Mouse (Mus musculus) CD4-positive, CD25-positive, alpha-beta regulatory T cell, adult 4 months (primary cell): Measurements from ENCODE around the gene Gm20695. TPM values are rescaled to one million over a fixed set of nuclear protein-coding genes. Genes with fewer than 3 reads are reported as not detected.

Source experiments
- ATAC-seq: one replicate; pipeline ENCODE4 v1.8.0; 2017
- polyA plus RNA-seq, 2 experiments: library from polyadenylated mRNA; unstranded; fragments of 100-300 nt; shearing (Covaris generic); gene quantifications; one replicate each; pipeline ENCODE4 v1.2.1; 2017

Gm20695 gene
- polyA plus RNA-seq, 2 experiments from 2014 or later: 1.3 to 6.8 TPM

DNA sequence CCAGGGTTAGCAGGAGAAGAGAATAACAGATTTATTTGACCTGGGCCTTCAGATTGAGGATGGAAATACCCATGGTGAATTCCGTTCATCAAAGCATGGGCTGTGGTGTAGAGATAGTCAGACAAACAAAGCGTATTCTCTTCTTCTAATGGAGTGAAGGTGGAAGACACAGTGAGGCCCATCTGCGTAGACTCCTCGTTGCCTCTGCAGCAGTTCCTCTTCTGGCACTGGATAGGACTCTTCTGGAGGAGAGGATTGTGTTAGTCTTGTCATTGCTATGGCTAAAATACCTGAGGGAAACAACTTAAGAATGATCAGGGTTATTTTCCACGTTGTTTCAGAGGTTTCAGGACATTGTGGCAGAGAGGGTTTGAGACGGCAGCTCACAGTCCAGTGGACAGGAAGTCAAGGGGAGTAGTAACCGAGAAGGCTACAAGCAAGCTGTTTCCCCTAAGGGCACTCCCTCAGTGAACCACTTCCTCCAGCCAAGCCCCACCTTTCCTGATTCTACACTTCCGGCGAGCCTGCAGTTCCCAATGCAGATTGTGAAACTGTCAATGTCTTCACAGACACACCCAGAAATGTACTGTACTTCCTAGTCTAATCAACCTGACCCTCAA is 10.8 kb downstream of the Gm20695 start:
- ATAC-seq: peak; percentile 94

DNA sequence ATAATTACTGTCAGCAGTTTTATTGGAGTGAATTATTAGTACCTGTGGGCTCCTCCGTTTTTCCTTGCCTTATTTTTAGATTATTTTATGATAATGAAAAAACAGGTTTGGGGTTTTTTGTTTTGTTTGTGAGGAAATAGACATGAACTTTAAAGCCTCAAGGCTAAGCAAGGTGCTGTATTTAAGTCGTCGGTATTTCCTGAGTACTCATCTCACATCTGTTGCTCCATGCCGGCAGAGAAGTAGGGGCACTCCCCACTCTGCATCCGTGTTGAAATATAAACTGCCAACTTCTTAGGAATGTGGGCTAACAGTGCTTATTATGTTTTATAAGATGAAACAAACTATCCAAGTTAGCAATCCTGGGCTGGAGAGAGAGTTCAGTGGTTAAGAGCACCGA is 11.6 kb downstream of the Gm20695 start:
- ATAC-seq: peak; percentile 52

DNA sequence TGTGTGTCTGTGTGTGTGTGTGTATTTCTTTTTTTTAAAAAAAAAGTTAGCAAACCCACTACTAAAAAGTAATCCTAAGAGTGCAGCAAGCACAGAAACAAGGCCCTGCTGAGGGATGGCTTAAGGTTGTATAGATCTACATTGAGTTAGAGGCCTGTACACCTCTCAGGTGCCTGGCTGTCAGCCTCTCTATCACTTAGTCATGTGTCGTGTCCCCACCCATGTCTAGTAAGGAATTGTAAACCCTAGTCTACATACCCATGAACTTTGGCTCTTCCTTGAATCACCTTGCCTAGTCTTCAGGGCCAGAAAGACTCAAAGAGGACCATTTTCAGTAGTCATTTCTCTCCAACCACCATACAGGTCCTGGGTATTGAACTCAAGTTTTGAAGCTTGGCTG is 12.1 kb downstream of the Gm20695 start:
- ATAC-seq: no peak

DNA sequence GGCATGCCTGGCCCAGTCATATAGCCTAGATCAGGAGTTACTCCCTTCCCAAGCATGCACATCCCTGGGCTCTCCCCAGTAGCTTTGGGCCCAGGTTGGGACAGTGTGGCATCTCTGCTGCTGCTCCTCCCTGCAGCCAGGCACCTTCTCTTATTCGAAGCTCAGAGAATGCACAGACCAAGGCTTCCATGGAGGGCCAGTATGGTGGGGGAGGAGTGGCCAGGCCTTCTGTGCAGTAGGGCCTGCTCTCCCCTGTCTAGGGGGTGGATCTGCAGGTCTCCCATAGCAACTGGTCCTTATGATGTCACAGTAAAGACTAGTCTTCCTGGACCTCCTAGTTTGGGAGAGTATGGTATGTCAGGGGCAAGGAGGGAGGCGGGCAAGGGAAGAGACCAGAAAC is 23.0 kb downstream of the Gm20695 start:
- ATAC-seq: no peak

DNA sequence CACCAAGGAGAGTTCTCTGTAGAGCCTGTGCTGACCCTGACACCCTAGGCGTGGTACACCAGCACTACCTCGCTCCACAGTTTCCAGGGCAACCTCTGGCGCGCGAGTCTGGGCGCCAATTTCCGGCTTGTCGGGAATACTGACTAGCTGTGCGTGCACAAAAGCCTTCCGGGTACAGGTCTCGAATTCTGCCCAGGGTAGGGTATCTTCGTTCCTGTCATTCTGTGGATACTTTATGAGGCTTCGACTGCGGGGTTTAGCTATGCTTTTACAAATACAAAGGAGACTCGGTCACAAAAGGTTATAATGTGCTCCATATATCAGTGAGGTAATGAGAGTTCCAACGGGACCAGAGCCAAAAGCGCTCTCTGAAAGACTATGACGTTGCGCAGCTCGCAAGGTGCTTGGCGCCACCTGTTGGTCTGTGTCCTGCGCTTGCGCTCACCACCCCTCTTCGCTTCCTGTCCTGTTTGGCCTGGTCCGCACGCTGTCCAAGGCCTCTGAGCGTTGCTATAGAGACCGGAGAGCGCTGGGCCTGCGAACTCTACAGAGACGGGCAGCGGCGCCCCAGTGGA is 24.2 kb downstream of the Gm20695 start, which contains the start of the genes 1700037C18Rik and Cluap1:
Gene 1700037C18Rik, minus strand, starts transcription at position 153 of the 575 bp plus-strand sequence.
Gene Cluap1, plus strand, starts transcription at position 265 of the 575 bp plus-strand sequence.
- peak; percentile 83 for ATAC-seq

DNA sequence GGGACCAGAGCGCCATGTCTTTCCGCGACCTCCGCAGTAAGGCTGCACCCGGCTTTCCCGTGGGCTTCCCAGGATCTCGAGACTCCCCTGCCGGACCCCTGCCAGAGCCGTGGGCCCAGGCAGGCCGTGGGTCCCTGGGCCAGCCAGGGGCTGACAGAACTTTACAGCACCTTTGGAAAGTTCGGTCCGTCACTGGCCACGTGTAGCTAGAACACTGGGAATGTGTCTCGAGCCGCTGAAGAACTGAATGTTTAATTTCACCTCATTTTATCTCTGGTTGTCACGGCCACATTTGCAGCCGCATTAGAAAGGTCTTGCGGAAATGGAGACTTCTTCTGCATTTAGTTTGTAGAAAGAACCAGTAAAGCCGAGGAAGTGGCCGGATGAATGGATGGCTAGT is 24.7 kb downstream of the Gm20695 start:
- ATAC-seq: peak; percentile 31

DNA sequence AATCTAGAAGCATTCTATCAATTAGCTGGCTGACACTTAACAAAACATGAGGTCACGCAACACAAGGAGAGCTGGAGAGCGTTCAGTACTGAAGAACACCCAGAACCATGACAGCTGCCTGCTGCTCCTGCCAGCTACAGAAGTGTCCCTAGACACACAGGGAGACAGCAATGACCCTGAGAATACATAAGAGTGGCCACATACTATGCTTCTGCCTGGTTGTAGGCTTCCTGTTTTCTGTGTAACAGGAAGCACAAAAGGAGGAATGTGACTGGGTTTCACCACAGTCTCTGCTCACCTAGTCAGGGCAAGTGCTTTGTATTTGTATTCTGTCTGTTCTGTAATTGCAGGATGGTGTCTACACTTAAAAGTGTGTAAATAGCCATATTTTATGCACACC is 36.3 kb downstream of the Gm20695 start:
- no peak for ATAC-seq

DNA sequence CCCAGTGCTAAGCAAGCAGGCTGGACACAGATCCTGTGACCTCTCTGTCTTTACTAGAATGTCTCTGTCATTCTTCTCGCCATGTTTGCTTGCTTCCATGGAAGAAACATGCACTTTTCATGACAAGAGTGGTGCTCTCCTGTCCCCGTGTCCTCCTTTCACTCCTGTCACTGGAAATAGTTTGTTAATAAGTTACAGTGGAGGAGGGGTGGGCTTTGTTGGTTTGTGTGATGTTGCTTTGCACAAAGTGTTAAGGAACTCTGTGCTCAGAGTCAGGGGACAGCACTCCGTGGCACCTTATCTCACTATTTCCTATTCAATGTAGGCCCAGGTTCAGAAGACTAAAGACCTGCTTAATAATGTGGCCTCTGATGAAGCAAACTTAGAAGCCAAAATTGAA is 39.1 kb downstream of the Gm20695 start:
- ATAC-seq: no peak

DNA sequence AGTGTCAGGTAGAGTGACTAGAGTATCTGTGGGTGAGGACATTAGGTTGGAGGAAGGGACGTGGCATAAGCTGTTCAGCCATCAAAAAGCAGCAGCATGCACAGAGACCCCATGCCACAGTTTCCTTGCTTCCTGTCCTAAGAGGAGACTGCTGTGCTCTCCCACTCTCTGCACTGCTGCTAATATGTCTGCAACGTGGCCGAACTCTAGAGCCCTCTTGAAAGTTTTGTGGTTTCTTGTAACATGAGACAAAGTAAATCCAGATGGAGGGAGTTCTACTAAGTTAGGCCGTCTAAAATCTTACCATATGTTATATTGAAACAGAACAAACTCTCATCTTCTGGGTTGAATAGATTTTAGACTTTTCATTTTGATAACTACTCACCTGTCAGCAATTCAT is 39.5 kb downstream of the Gm20695 start:
- no peak for ATAC-seq

DNA sequence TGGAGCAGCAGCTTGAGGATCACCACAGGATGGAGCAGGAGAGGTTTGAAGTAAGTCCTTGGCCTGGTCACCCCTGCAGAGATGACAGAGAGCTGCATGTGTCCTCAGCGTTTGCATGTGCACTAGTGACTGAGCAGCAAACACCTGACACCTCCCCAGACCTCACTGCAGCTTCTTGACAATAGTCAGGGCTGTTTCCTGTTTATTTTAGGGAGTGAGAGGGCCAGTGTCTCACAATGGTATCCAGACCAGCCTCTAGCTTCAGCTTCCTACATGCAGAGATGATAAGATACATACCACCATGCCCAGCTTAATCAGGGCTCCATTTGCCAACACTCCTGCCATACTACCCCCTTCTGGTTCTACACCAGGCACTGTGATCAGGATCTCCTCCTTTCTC is 44.1 kb downstream of the Gm20695 start:
- no peak for ATAC-seq

DNA sequence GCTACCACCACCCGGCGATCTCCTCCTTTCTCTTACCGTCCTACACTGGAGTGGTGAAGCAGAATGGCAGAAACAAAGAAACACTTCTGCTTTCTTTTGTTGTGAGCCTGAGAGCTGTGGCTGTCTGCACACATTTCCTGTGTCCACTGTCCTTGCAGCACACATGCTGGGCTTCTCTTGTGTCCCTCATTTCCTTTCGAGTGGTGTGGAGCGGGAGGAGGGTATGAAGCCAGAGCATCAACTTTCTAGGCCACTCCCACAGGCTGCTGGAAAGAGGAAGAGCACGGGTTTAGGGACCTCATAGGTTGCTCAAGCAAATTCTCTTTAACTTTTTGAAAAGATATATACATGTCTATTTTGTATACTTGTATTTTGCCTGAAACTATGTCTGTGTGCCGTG is 44.7 kb downstream of the Gm20695 start:
- ATAC-seq: no peak

DNA sequence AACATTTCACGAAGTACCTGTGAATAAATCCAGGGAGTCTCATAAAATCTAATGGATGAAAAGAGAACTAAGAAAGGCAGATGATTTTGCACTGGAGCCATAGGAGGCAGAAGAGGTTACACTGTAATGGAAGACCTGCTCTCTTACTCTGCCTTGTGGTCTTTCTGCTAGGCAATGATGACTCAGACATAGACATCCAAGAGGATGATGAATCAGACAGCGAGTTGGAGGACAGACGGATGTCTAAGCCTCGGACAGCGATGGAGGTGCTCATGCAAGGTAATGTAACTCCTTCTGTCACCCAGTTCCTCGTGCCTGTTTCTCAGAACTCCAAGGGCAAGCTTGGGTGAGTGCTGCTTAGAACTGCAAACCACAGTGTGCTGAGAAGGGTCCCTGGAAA is 49.1 kb downstream of the Gm20695 start:
- no peak for ATAC-seq

DNA sequence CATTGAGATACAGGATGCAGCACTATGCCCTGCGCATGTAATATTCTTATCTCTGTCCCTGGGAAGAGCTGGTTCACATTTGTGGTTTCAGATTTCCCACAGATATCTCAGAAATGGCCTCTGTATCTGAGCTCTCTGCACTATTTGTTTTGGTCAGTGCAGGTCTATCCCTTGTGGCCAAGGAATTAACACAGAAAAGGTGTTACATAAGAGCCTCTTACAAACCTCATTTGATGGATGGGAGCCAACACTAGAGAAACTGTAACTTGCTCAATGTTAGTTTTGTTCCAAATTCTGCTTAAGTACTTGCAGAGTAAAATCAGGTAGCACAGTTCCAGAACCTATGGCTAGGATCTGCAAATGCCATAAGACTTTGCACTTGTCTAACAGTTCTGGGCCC is 49.6 kb downstream of the Gm20695 start:
- ATAC-seq: no peak

DNA sequence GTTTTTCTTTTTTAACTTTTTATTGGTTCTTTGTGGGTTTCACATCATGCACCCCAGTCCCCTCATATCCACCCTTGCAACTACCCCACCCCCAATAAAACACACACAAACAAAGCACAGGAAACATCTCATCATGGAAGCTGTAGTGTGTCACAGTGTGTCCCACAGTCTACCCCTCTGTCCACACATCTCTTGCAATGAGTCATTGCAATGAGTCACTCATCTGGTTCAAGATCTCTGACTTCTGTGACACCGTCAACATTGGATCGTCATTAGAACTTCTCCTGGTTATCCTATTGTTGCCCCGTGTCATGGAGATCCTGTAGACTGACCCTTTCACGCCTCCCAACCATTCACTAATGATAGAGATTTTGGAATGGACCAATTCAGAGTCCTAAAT is 50.3 kb downstream of the Gm20695 start:
- ATAC-seq: no peak

DNA sequence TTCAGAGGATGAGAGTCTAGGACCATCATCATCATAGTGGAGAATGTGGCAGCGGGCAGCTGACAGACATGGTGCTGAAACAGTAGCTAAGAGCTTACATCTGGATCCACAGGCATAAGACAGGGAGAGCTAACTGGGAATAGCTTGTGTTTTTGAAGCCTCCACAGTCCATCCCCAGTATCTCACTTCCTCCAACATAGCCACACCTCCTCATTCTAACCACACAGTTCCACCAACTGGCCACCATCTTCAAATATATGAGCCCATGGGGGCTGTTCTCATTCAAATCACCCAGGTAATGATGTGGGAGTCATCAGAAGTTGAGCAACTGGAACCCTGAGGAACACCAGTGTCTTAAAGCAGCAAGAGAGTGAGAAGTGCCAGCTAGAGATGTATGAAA is 66.7 kb downstream of the Gm20695 start:
- ATAC-seq: no peak

DNA sequence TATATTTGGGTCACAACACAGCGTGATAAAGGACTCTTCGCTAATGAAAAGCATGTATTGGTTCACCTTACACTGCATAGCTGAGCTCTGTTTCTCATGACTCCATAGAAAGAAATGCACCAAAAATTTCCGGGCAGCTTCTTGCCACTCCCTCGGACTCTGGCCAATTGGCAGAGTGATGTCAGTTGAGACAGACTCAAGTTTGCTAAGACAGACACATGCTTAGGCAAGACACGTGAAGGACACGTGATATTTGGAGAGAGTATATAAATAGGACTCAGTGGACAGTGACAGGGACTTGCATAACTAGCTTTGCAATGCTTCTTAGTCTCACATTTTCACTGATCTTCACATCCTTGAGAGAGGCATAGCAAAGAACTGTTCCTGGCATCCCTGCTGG is 71.9 kb downstream of the Gm20695 start:
- no peak for ATAC-seq

DNA sequence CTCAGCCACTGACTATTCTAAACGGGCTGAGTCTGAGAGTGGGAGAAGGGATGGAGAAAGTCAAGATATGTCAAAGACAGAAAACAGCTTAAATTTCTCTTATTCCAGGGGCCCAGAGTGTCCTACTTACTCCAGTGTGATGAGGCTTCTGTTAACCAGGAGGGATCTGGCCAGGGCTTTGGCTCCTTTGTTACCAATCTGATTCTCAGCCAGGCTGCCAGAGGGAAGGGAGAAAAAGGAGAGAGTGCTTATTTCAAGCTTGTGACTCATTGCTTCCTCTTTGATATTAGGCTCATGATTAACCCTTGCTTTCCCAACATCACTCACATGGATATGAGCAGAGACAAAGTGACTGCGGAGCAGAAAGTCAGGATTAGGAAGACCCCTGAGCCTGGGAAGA is 74.8 kb downstream of the Gm20695 start:
- no peak for ATAC-seq

DNA sequence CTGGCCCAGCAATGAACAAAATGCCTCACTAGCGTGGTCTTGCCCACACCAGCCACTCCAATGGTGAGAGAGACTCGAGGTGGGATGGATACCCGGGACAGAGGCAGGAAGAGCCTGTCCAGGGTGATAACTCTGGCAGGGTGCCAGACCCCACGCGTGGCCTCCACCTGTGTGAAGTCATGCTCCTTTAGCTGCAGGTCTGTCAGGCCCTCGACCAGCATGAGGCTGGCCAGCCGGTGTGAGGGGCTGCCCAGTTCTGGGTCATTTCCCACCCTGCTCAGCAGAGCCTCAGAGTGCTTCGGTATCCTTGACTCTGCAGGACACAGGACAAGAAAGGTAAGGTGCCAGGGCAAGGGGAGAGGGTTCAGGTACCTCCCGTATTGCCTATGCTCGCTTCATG is 80.5 kb downstream of the Gm20695 start:
- ATAC-seq: no peak

DNA sequence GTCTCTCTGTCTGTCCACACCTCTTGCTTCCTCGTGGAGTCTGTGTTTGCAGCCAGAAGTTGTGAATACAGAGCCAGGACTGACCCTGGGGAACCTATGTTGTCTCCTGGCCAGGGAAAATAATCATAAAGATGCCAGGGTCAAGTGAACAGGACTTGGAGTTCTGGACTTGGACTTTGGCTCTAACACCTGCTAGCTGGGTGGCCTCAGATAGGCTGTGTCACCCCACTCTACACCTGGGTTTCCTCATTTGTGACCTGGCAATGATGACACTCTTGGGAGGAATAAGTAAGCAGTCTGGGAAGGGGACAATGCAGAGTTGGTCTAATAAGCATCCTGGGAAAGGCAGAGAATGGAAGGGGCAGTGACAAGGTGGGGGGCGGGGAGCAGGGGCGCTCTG is 81.1 kb downstream of the Gm20695 start:
- ATAC-seq: no peak

Other genes starting within 250 kb of the Gm20695 start
- under 1 TPM in 1 of 2 experiments, not detected in 1; 0.41 TPM for gene Mefv, start 166.6 kb upstream of the Gm20695 start, polyA plus RNA-seq
- gene Zfp263, start 140.6 kb upstream of the Gm20695 start, polyA plus RNA-seq: 100 to 1,000 TPM in 1 of 2 experiments, 10 to 100 TPM in 1; 89.9 to 185 TPM
- gene Olfr15, start 53.8 kb upstream of the Gm20695 start, polyA plus RNA-seq: under 1 TPM in 1 of 2 experiments, not detected in 1; 0.28 TPM
- under 1 TPM; 0.58 to 0.67 TPM for gene Zfp174, start 37.4 kb upstream of the Gm20695 start, polyA plus RNA-seq
- 100 to 1,000 TPM; 103 to 155 TPM for gene Naa60, start 12.3 kb upstream of the Gm20695 start, polyA plus RNA-seq
- gene Zfp597, start 87 bp upstream of the Gm20695 start, polyA plus RNA-seq: 10 to 100 TPM; 10.4 to 14.0 TPM
- gene 1700037C18Rik, start 24.0 kb downstream of the Gm20695 start, polyA plus RNA-seq: 10 to 100 TPM; 10.3 to 11.6 TPM
- gene Cluap1, start 24.2 kb downstream of the Gm20695 start, polyA plus RNA-seq: 10 to 100 TPM; 32.5 to 39.8 TPM
- 10 to 100 TPM; 56.1 to 73.3 TPM for gene Nlrc3, start 92.0 kb downstream of the Gm20695 start, polyA plus RNA-seq
- gene Slx4, start 119.1 kb downstream of the Gm20695 start, polyA plus RNA-seq: 10 to 100 TPM; 15.2 to 26.6 TPM
- gene Dnase1, start 152.3 kb downstream of the Gm20695 start, polyA plus RNA-seq: 10 to 100 TPM in 1 of 2 experiments, 1 to 10 TPM in 1; 5.4 to 10.7 TPM
- gene Trap1, start 193.2 kb downstream of the Gm20695 start, polyA plus RNA-seq: 100 to 1,000 TPM in 1 of 2 experiments, 10 to 100 TPM in 1; 66.6 to 101 TPM